Mouse (Mus musculus): Measurements from ENCODE around the gene Rad9a. TPM values are rescaled to one million over a fixed set of nuclear protein-coding genes. Genes with fewer than 3 reads are reported as not detected.

Gene Rad9a
- polyA plus RNA-seq, 2 experiments from 2014 or later, result 63.6 to 83.6 TPM

DNA sequence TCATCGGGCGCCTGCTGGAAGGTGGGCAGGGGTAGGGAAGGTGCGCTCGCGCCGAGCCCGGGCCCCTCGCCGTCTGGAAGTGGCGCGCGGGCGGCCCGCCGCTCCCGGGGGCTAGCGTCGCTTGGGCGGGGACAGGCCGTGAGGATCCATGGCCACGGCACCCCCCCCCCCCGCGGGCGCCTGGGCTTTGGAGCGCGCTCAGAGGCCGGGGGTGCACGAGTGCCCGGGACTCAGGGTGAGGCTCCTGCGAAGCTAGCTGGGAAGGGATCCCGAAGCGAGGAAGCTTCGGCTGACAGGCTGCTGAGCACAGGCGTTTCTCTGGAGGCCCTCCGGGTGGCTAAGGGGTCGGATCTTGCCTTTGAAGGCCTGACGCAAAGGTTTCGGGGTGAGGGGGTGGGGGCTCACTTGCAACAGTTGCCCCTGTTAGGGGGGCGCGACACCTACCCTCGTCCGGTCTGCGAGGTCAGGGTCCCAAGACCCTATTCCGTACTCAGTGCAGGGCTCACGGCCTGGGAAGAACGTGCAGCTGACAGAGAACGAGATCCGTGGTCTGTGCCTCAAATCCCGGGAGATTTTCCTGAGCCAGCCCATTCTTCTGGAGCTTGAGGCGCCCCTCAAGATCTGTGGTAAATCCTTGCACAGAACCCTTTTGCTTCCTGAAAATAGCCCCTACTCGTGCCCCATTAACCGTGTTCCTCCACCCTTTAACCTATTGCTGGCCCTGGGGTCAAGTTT is 9.0 kb downstream of the Rad9a start:
- ATAC-seq, result peak; percentile 1

DNA sequence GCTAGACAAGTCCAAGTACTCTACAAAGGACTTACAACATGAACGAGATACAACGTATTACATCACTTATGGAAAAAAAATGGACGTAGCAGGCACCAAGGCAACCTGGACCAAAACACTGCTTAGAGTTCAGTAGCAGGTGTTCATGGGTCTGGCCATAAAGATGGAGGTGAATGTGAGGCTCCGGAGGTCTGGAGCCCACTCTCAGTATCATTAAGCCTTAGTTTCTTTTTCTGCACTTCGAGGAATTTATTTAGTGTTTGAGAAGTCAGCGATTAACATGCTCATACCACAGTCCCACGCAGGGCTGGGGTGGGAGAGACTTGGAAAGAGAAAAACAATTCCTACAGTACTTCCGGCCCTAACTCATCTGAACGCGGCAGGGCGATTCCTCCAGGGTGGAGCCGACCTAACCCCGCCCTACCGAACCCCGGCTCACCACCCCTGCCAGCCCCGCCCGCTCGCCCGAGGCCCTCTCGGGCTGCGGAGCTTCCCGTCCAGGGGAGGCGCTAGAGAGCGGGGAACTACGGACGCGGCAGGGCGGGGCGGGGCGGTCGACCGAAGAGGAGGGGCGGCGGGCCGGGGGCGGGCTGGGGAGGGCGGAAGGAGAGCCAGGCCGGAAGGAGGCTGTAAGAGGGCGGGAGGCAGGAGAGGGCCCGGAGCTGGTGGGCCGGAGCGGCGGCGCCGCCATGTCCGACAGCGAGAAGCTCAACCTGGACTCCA is 9.8 kb downstream of the Rad9a start, which contains the start of gene Ppp1ca:
Gene Ppp1ca (plus strand): TSS at position 538 of the 723 bp plus-strand sequence.
- ATAC-seq, result peak; percentile 78

DNA sequence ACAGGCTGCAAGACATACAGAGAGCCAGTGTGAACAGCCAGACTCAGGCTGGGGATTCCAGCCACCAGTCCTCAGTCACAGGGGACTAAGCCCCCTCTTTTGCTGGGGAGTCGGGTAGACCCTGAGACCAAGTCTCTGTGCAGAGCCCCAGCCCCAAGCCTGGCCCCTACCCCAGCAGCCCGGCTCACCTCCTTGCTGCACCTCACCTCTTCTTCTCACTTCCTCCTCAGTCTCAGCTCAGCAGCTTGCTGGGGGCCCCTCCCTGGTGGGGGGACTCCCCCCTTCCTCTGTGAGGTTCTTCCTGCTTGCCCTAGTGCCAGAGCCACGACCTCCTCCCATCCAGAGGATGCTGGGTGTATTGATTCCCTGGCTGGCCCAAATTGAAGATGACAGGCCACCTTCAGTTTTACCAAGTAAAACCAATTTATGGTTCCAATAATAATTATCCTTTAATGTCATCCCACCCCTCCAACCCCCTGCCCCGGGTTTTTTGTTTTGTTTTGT is 10.6 kb downstream of the Rad9a start, which contains the start of gene Tbc1d10c:
Gene Tbc1d10c (minus strand): TSS at position 454 of the 504 bp plus-strand sequence.
- peak; percentile 65 for ATAC-seq

DNA sequence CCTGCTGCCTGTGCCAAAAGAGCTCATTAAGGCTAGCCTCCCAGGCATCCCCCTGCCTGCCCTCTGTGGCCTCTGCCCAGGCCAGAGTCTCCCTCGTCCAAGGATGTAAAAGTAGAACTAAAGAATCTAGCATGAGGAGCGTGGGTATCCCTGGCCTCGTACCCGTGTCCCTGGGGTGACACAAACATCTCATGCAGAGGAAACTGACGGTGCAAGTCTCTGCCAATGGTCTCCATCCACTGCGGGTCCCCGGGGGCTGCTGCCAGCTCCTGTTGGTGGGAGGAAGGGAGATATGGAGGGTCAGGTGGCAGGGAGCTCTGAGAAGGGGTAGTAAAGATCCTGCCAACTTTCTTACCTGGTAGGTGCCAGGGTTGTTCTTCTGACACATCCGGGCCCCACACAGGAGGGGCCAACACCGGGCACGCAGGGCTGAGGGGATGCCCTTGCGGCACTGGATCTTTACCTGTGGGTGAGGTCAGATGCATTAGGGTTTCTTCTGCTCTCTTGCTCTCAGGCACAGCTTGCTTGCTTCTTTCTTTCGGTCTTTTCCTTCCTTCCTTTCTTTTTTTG is 12.3 kb downstream of the Rad9a start:
- ATAC-seq, result no peak

DNA sequence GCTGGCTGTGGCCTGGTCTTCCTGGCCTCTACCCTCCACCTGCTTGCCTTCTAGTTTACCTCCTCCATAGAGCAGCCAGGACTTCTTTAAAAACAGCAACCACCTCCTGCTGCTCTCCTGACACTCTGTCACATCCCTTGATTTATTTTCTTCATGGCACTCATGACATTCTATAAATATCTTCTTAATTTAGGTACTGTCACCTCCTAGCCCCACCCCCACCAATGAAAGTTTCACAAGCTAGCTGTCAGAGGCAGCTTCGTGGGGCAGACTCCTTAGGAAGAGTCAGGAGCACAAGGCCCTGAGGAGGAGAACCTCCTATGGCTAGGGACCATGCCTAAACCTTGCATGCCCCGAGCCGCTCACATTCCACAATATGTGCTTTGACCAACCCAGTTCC is 14.2 kb downstream of the Rad9a start:
- no peak for ATAC-seq

DNA sequence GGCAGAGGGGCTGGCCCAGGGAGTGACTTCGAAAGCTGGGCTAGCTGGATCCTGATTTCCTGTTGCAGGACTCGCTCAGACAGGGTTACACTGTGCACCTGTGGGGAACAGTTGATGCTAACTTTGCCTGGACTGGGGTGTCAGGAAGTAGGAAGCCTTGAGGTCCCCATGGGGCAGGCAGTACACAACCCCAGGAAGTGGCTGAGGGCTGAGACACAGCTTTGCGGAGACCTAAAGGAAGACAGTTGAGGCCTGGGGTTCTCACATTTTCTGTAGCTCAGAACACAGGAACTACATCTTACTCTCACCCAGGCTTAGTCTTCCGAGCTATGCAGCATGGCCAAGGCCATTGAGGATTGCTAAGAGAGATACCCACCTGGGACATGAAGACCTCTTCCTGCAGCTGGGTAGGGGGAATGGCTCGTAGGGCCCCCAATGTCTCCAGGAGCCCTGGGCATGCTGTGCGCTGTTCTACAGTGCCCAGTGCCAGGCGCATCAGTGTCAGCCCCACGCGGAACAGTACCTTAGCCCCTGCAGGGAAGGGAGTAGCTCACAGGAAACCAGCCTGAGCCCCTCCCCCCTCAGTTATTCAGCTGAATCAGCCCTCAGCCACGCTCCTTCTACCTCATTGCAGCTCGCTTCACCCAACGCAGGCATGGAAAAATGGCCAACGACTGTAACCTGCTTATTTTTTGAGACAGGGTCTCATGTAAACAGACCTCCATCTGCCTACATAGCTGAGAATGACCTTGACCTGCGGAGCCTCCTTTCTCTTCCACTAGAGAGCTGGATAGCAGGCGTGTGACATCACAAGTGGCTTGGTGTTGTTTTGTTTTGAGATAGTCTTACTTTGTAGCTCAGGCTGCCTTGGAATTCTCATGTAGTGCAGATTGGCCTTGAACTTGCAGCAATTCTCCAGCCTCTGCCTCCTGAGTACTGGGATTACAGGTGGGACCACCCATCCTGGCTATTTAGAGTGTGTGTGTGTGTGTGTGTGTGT is 16.2 kb downstream of the Rad9a start:
- peak; percentile 73 for ATAC-seq

DNA sequence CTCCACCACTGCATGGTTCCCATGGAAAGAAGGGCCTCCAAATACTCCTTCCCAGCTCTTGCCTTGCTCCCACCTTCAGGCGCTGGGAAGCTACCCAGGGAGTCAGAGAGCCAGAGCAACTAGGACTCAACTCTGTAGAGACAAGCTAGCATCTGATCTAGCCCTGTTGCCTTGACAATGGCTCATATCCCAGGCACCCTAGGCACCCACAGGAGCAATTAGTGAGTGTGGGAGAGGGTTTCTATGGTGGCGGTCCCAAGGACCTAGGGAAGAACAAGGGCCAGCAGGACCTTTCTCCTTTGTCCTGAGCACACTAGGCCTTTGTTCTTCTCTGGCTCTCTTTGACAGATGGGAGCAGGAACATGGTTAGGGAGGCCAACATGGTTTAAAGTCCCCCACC is 17.8 kb downstream of the Rad9a start:
- ATAC-seq, result no peak

DNA sequence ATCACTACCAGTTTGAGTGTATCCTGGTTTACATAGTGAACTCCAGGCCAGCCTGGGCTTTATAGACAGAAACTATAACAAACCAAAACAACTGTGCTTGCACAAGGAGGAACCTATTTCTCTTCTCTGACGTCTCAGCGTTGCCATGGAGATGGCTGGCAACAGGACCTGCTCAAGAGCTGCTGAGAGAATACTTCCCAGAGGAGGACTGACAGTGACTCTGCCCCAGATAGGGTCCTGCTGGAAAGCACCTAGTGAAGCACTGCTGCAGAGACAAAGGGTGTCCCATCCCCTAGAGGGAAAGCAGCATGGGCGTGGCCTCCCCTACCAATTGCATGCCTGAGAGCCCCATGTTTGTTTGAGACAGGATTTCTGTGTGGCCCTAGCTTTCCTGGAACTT is 19.6 kb downstream of the Rad9a start:
- ATAC-seq, result peak; percentile 39

DNA sequence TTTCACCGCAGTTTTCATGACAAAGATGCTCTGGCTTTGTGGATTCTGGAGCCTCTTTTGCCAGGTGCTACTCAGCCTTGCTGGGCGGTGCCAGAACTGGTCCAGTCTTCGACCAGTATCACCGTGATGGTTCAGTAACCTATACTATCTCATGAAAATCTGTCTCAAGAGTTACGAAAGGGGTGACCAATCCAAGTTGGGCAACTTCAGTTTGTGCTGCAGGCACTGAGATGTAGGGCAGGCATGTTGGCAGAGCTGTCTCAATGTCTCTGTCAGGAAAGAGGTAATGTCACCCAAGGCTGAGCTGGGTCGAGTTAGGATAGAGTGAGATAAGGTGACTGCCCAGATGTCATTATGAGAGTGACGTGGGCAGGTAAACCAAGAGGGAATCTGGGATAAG is 21.1 kb downstream of the Rad9a start:
- no peak for ATAC-seq

DNA sequence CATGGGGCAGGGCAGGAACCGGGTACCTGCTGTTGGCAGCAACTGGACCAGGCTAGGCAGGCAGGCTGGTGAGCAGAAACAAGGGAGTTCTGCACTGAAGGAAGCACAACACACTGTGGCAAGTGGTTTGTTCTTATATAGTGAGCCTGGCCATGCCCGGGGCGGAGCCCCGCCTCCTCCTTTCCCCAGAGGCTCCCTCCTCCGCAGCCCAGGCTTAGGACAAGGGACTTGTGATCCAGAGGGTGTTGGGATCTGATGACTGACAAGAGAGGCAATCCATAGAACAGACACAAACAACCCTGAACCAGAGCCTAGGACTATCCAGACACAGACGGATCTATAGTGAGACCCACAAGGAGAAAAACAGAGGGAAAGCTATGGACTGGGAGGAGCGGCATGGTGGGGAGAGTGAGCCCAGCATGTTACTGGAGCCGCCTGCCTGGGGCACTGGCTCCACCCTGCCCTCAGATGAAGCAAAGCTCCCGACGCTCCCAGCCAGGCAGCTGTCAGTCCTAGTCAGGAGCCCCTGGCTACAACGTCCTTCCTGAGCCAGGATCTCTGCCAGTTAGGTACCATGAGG is 26.0 kb downstream of the Rad9a start, which contains the start of gene Carns1:
Gene Carns1 (minus strand): TSS at position 112 of the 580 bp plus-strand sequence.
- ATAC-seq, result no peak

DNA sequence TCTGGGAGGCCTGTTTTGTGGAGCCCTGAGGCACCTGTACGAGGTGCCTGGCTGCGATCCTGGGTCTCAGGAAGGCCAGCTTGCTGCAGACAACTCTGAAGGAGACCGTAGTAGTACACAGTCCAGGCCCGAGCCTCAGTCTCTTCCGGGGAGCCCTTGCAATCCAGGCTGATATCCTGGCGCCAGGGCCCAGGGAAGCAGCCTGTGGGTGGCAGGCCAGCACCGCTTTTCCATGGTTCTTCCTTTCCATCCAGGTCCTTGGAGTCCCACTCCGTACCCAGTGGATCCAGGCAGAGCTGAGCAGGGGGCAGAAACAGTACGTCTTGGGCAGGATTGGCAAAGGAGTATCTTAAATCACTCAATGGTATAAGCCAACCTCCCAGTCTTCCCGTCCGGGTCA is 28.5 kb downstream of the Rad9a start:
- ATAC-seq, result no peak

DNA sequence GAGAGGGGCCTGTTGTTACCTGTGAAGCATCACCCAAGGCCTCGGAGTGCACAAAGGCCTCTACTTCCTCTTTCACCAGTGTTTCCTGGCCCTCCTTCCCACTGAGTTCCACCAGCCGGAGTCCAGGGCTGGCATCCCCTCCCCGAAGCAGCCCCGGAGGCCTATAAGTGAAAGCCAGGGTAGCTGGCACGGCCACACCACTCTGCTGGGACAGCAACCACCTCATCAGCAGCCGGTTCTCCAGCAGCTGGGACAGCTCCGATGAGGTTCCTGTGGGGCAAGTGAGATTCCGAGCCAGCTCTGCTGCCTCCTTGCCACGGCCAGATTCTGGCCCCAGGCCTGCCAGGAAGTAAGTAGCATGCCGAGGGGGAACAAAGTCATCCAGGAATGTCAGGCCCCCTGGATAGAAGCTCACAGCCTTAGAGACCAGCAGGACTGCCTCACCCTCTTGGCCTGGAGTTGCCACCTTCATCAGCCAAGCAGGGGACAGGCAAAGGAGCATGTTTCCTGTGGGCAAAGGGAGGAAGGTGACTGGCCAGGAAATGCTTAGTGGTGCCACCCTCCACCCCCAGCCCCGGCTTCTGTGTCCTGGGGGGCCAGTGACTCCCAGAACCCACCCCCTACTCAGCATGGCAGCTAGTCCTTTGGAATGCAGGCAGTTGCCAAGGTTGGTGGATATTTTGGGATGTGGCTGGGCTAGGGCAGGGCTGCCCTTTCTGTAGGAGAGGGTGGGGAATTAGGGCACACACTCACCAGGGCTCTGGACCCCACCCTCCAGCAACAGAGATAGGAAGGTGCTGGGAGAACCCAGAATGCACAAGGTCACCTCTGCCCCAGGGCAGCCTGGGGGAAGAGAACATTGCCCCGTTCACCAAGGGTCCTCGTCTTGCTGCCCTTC is 29.8 kb downstream of the Rad9a start:
- ATAC-seq, result no peak

DNA sequence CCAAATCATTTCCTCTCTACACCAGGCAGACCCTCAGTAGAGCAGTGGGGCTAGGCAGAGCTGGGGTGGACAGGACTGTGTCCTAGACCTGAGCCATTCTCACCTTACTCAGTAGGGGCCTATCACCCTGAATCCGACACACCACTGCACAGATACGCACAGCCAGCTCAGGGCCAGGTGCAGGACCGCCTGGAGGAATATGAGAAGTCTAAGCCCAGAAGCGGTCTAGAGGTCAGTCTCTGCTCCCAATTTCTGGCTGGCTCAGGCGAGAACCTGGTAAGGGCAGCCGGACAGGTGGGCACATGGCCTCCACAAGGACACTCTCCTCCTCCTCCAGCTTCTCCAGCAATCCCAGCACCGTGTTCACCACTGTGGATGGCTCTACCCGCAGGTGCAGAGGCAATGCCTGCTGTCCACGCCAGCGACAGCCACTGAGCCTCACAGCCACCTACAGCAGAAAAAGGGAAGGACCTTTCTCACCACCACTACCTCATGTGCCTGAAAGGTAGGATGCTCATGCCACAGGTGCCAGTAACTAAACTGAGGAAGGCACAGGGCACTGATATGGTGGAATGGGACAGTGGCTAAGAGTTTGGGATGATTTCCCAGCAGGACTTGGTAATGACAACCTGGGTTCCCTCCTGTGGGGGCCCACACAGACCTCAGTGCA is 30.6 kb downstream of the Rad9a start:
- no peak for ATAC-seq

DNA sequence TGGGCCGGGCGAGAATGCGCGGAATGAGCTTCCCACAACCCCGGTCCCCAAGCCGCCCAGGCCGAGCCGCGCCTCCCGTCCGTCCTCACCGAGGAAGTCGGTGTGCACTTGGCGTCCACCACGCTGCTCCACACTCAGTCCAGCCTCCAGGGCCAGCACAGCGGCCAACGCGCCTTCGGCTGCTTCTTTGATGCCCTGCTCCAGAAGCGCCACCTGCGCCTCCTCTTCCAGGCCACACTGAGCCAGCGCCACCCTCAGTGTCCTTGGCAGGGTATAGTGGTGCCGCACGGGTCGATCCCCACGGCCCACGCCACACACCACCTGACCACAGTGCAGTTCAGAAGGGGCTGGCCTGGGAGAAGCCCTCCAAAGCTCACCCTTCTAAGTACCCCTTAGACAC is 31.7 kb downstream of the Rad9a start:
- ATAC-seq, result peak; percentile 15

DNA sequence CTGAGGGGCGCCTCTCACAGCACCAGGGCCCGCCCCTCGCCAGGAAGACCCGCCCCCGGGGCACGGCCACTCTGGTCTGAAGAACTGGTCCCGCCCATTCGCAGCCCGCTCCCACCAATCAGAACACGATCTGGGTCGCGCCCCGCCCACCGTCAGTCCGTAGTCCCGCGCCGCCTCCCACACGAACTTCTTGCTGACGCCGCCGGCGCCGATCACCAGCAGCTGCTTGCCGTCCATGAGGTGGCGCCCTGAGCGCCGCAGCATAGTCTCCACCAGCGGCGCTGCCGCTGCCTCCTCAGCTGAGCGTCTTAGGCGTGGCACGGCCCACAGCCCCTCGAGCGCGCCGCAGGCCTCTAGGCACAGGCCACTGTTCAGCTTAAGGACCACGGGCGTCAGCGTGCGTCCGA is 32.1 kb downstream of the Rad9a start:
- peak; percentile 96 for ATAC-seq

DNA sequence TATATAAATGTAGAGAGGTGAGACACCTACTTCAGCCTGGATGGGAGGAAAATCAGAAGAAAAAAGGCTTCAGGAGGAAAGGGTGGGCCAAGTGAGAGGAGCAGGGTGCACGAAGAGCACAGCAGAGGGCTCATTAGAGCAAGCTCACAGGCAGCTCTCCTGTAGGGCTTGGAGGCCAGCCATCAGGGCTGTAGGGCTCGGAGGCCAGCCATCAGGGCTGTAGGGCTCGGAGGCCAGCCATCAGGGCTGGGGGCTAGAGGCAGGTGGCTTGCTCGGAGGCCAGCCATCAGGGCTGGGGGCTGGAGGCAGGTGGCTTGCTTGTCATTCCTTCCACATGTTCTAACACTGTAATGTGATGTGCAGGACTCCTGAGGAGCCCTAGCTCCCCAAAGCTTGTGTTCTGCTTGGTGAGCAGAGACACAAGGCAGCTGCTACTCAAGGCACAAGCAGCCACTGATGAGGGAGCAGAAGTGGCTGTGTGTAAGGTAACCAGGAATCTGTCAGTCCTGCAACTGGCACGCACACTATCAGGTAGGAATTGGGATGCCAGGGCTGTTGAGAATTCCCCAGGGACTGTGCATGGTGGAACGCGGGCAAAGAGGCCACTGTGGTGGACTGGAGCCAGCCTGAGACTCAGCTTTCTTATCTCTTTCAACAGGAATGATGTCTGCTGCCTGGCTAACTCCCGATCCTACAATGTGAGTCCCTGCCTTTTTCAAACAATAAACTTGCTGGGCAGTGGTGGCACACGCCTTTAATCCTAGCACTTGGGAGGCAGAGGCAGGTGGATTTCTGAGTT is 34.6 kb downstream of the Rad9a start:
- no peak for ATAC-seq

DNA sequence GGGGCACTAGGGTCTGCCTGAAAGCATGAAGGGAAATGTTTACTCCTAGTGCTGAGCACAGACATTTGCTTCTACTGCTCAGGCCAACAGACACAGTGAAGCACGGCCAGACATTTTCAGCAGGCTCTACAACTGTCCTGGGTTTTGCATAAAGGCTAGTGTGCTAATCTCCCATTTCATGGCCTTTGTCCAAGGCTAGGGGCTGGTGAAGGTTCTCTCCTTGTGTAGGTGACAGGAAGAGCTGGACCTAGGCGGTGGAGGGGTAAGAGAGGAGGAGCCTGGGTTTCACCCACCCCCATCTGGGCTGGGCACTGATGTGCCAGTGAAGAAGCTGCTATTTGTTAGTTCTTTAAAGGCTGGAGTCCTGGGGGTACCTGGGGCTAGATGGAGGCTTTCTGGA is 36.7 kb downstream of the Rad9a start:
- no peak for ATAC-seq

DNA sequence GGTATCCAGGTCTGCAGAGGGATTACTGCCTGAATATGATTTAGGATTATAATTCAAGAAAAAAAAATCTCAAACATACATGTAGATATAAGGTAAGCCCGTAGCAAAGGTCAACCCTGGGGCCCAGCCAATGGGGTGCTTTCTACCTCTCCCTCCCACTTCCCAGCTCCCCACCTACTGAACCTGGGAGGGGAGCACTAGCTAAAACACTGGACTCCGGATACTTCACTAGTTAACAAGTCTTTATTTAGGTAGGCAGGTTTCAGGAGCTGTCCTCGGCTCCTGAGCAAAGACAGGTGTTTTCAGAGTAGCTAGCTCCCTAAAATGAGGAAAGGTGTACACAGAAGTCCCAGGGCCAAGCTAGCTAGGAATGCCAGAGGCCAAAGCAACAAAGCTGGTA is 37.4 kb downstream of the Rad9a start:
- no peak for ATAC-seq

DNA sequence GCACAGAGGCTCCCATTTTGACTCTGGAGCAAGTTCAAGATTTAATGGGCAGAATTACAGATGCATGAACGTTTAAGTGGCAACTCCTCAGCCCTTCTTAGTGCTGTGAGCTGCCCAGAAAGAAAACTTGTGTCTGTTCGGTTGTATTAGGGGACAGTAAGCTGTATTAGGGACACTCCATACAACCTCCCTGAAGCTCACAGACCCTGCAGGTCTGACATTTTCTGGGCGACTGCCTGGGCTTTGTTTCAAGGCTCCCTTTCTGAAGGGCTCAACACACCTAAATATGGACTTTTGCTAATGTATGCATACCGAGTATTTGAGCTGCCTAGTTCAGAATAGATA is 37.9 kb downstream of the Rad9a start:
- no peak for ATAC-seq
